Mouse (Mus musculus): ENCODE measurements at regions not wholly inside any gene's neighbourhood (a gene's known extent, or its start where the extent isn't known, plus 50 kb on each side); places are given as distances from the start of the nearest gene placed in this dataset.

GRCm38 (mm10) chr5:18177810-18178209 lies 182.3 kb downstream of the Gnai1 start:
- no peak overlapping the region for H3K4me2 ChIP-seq (replicated peaks)
- no peaks in the 10 kb centered on the region for H3K27me3 ChIP-seq
- no peaks in the 10 kb centered on the region for H3K36me3 ChIP-seq
- WGBS, result 81% methylated on average over 3 of the region's 3 CpGs
- H3K9ac ChIP-seq, result no peak overlapping the region
- H3K4me3 ChIP-seq, result no peak overlapping the region
- H3K9me3 ChIP-seq (replicated peaks), result no peaks in the 10 kb centered on the region
- H3K4me1 ChIP-seq, result no peaks in the 10 kb centered on the region
- ATAC-seq (ENCODE audit: low FRiP score), result no peak
- no peak overlapping the region for H3K27ac ChIP-seq

GRCm38 (mm10) chr5:18211395-18212057 lies 148.6 kb downstream of the Gnai1 start:
- H3K9ac ChIP-seq, result no peak overlapping the region
- no peaks in the 10 kb centered on the region for H3K36me3 ChIP-seq
- no peak overlapping the region for H3K27ac ChIP-seq
- no peak for ATAC-seq (ENCODE audit: low FRiP score)
- H3K27me3 ChIP-seq, result no peaks in the 10 kb centered on the region
- no peak overlapping the region for H3K4me3 ChIP-seq
- H3K4me1 ChIP-seq, result no peaks in the 10 kb centered on the region
- WGBS, result 82% methylated on average over 4 of the region's 4 CpGs
- H3K4me2 ChIP-seq (replicated peaks), result no peak overlapping the region
- no peaks in the 10 kb centered on the region for H3K9me3 ChIP-seq (replicated peaks)
